7 mouse cellular contexts compared by ENCODE assay signal in genomic region chr11:109650788-109651565, GRCm38 (mm10). TPM values are rescaled to one million over a fixed set of nuclear protein-coding genes. Genes with fewer than 3 reads are reported as not detected.
DNase-seq lines count a peak whose midpoint lies in the region; ATAC-seq lines count a peak whose summit lies in the region.

No protein-coding gene starts in this region.

- peak overlapping the region; percentile 98 for H3K27ac ChIP-seq in limb, embryonic 10.5 days
- H3K27ac ChIP-seq in midbrain, embryonic 13.5 days = peak overlapping the region; percentile 98

- H3K4me2 ChIP-seq in midbrain, embryonic 13.5 days (replicated peaks) = peak overlapping the region; percentile 88

- peaks cover 29% of the 10 kb centered on the region for H3K36me3 ChIP-seq in limb, embryonic 10.5 days
- H3K36me3 ChIP-seq in midbrain, embryonic 13.5 days = peaks cover 26% of the 10 kb centered on the region

- DNase-seq in adrenal gland, adult 8-10 months = peak; percentile 89
- peak; percentile 90 for DNase-seq in embryo, embryonic 9.5 days (ENCODE audit: extremely low spot score)
- peak; percentile 92 for DNase-seq in kidney, adult 11 months
- DNase-seq in limb, embryonic 10.5 days (ENCODE audit: low spot score) = peak; percentile 95
- DNase-seq in spleen, adult 12 weeks (ENCODE audit: low spot score) = peak; percentile 86

- WGBS in limb, embryonic 10.5 days = 1% methylated on average over 88 of the region's 90 CpGs
- WGBS in midbrain, embryonic 13.5 days = 1% methylated on average over 85 of the region's 90 CpGs

- peaks cover 44% of the 10 kb centered on the region for H3K4me1 ChIP-seq in limb, embryonic 10.5 days
- H3K4me1 ChIP-seq in midbrain, embryonic 13.5 days (replicated peaks) = peaks cover 49% of the 10 kb centered on the region

- peak overlapping the region; percentile 99 for H3K4me3 ChIP-seq in limb, embryonic 10.5 days
- H3K4me3 ChIP-seq in midbrain, embryonic 13.5 days (replicated peaks) = peak overlapping the region; percentile 97

- no peaks in the 10 kb centered on the region for H3K27me3 ChIP-seq in limb, embryonic 10.5 days (ENCODE audit: low read depth, poor library complexity, severe bottlenecking)
- H3K27me3 ChIP-seq in midbrain, embryonic 13.5 days = no peaks in the 10 kb centered on the region

- H3K9ac ChIP-seq in midbrain, embryonic 13.5 days (replicated peaks) = peak overlapping the region; percentile 97

- ATAC-seq in granulocyte monocyte progenitor cell, adult 5-6 weeks (replicated peaks; ENCODE audit: poor library complexity, severe bottlenecking) = peak; percentile 67
- peak; percentile 95 for ATAC-seq in midbrain, embryonic 13.5 days

- H3K9me3 ChIP-seq in limb, embryonic 10.5 days (replicated peaks) = no peaks in the 10 kb centered on the region
- no peaks in the 10 kb centered on the region for H3K9me3 ChIP-seq in midbrain, embryonic 13.5 days

RNA-seq across cellular contexts. Expression of gene Prkar1a, which starts 1.8 kb away (rescaled TPM):
- 100 to 1,000 TPM; 388 to 483 (median 411) TPM for total RNA-seq in adrenal gland, adult 8-10 months (2022)
- 91.7 and 101 TPM in 2 replicates for total RNA-seq in granulocyte monocyte progenitor cell, adult 5-6 weeks (2014; fragmentation: Nextera tagmentation)
- total RNA-seq in granulocyte monocyte progenitor cell, adult 5-6 weeks (2017) = 77.3 and 83.9 TPM in 2 replicates
- polyA plus RNA-seq in limb, embryonic 10.5 days (2016; fragmentation: Nextera tagmentation; extraction: Ambion mirVana) = 290 and 338 TPM in 2 replicates
- polyA plus RNA-seq in midbrain, embryonic 13.5 days (2015; fragmentation: Nextera tagmentation; extraction: Ambion mirVana) = 471 and 522 TPM in 2 replicates

RNA-seq across cellular contexts. Expression of gene Wipi1, which starts 39.2 kb away (rescaled TPM):
- total RNA-seq in adrenal gland, adult 8-10 months (2022) = 10 to 100 TPM; 32.2 to 43.7 (median 40.0) TPM
- 5.7 and 8.4 TPM in 2 replicates for total RNA-seq in granulocyte monocyte progenitor cell, adult 5-6 weeks (2014; fragmentation: Nextera tagmentation)
- 1.6 and 6.2 TPM in 2 replicates for total RNA-seq in granulocyte monocyte progenitor cell, adult 5-6 weeks (2017)
- 33.3 and 42.3 TPM in 2 replicates for polyA plus RNA-seq in limb, embryonic 10.5 days (2016; fragmentation: Nextera tagmentation; extraction: Ambion mirVana)
- polyA plus RNA-seq in midbrain, embryonic 13.5 days (2015; fragmentation: Nextera tagmentation; extraction: Ambion mirVana) = 12.2 and 12.8 TPM in 2 replicates

Comparison
In these comparisons a context has a peak if more than half of its experiments do, and no peak if none do; other contexts are left out.
1. Peak in every context shown above with its lines: DNase-seq, ATAC-seq, H3K4me3 ChIP-seq and H3K27ac ChIP-seq.